Mouse (Mus musculus): Measurements from ENCODE around the gene Gm21987.

DNA sequence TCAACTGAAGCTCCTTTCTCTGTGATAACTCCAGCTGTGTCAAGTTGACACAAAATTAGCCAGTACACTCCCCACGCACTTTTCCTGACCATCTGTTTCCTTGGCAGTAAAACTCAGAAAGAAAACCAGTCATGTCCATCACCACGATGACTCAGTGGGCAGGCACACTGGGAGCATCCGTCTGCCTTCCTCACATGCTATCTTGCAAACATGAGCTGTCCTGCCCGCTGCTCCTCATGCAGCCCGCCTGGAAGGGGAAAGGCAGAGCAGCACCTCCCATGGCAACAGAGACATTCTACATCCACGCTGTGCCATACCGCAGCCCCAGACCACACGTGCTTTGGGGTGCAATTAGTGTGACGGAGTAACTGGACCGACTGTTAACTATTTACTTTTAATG, 21.5 kb downstream of the Gm21987 start:
- TF ChIP-seq POLR2A (IDR thresholded peaks at IDR 0.05; ENCODE audit: insufficient read depth, low read depth, low read length) (no peak), CTCF (IDR thresholded peaks at IDR 0.05; ENCODE audit: insufficient read depth, low read depth, low read length) (no peak)
